Mouse (Mus musculus) embryonic facial prominence, embryonic 13.5 days (tissue): ENCODE measurements around the gene Scaf11. TPM values are rescaled to one million over a fixed set of nuclear protein-coding genes. Genes with fewer than 3 reads are reported as not detected.
"Not testable (repeated sequence)": the region's sequence is repeated elsewhere in the genome, so short reads cannot be mapped to it uniquely, and the experiment has no call there.

Experiments used
- ATAC-seq: fragments of 200-750 bp; cut with Nextera tagmentation; 2 replicates; pipeline ENCODE4 v1.8.0; 2017; ENCODE audit warnings: low read depth; ENCODE audit not compliant: insufficient number of reproducible peaks, insufficient read depth, low FRiP score, low TSS enrichment
- H3K27ac ChIP-seq: fragments of 300-500 bp; sonication (generic); 2 replicates; pipeline ENCODE4 v1.5.1; 2015; ENCODE audit warnings: moderate library complexity, mild to moderate bottlenecking, inconsistent platforms
- H3K27me3 ChIP-seq: fragments of 300-500 bp; sonication (generic); 2 replicates; pipeline ENCODE4 v1.6.1; 2015; ENCODE audit warnings: mild to moderate bottlenecking, inconsistent platforms
- H3K36me3 ChIP-seq: fragments of 300-500 bp; sonication (generic); 2 replicates; pipeline ENCODE4 v1.6.1; 2015; ENCODE audit warnings: mild to moderate bottlenecking, inconsistent platforms
- H3K4me1 ChIP-seq: fragments of 300-500 bp; sonication (generic); 2 replicates; pipeline ENCODE4 v1.6.1; 2015; ENCODE audit warnings: inconsistent platforms
- H3K4me2 ChIP-seq: fragments of 300-500 bp; sonication (generic); 2 replicates; pipeline ENCODE4 v1.6.1; 2015; ENCODE audit warnings: moderate library complexity, mild to moderate bottlenecking, inconsistent platforms
- H3K4me3 ChIP-seq: fragments of 300-500 bp; sonication (generic); 2 replicates; pipeline ENCODE4 v1.5.1; 2015; ENCODE audit warnings: mild to moderate bottlenecking, inconsistent platforms
- H3K9ac ChIP-seq: fragments of 300-500 bp; sonication (generic); 2 replicates; pipeline ENCODE4 v1.6.1; 2015; ENCODE audit warnings: mild to moderate bottlenecking, inconsistent platforms
- H3K9me3 ChIP-seq: fragments of 300-500 bp; sonication (generic); 2 replicates; pipeline ENCODE4 v1.6.1; 2016; ENCODE audit warnings: inconsistent platforms
- WGBS: fragments of 180-500 bp; shearing (Covaris S2); methylation state at CpG from one replicate; pipeline ENCODE4 v1.1.7; 2015; ENCODE audit warnings: mixed read lengths; 5-methylcytosine and 5-hydroxymethylcytosine counted together
- polyA plus RNA-seq: library from polyadenylated mRNA; unstranded; fragments of >200 nt; fragmentation: Nextera tagmentation; extraction: Ambion mirVana; gene quantifications from 2 replicates; pipeline ENCODE4 v1.2.1, GENCODE M21; 2015

Gene Scaf11
- polyA plus RNA-seq, 1 experiment from 2014 or later, result 105 TPM

- H3K9ac ChIP-seq, H3K27me3 ChIP-seq, H3K4me2 ChIP-seq, H3K4me1 ChIP-seq, H3K9me3 ChIP-seq, ATAC-seq, H3K4me3 ChIP-seq, H3K27ac ChIP-seq: not testable (repeated sequence)
- peaks cover 44% of the 10 kb centered on the region for H3K36me3 ChIP-seq
- WGBS, result 84% methylated on average over 6 of the region's 6 CpGs
Measured at GRCm38 (mm10) chr15:96441480-96441879, 19.2 kb downstream of the Scaf11 start.

DNA sequence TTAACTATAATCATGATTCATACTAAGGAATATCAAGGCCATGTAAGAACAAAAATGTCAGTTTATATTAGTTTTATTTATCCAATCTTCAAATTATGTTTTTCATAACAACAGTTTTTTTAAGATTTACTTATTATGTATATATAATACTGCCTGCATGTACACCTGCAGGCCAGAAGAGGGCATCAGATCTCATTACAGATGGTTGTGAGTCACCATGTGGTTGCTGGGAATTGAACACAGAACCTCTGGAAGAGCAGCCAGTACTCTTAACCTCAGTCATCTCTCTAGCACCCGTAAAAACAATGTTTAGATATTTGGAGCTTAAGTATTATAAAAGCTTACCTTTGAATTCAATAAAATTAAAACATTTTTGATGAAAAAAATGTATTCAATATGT, 26.4 kb downstream of the Scaf11 start:
- Histone ChIP-seq H3K4me2 (no peak overlapping the region), H3K9me3 (no peaks in the 10 kb centered on the region), H3K27me3 (no peaks in the 10 kb centered on the region), H3K27ac (no peak overlapping the region), H3K36me3 (peaks cover 64% of the 10 kb centered on the region), H3K4me1 (no peaks in the 10 kb centered on the region), H3K9ac (no peak overlapping the region), H3K4me3 (no peak overlapping the region)
- 85% methylated on average over 1 of the region's 1 CpGs for WGBS
- no peak for ATAC-seq

DNA sequence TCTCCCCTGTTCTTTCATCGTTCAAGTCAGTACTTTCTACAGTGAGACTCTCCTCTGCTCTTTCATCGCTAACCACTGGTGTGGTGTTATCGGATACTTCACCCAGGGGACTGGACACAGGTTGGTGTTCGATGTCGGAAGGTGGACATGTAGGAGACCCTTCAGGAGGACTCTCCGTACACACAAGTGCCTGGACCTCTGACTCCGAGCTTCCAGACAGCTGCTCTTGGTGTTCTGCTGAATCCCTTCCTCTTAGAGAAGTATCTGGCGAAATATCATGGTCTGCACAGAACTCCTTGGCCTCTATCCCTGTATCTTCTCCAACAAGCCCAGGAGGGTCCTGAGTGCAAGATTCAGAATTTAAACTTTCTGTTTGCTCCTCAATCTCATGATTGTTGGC, 40.7 kb downstream of the Scaf11 start:
- Histone ChIP-seq H3K4me1 (no peaks in the 10 kb centered on the region), H3K4me3 (no peak overlapping the region), H3K9me3 (no peaks in the 10 kb centered on the region), H3K9ac (no peak overlapping the region), H3K36me3 (peaks cover 74% of the 10 kb centered on the region), H3K27ac (no peak overlapping the region), H3K4me2 (no peak overlapping the region), H3K27me3 (no peaks in the 10 kb centered on the region)
- no peak for ATAC-seq
- WGBS, result 95% methylated on average over 8 of the region's 8 CpGs

GRCm38 (mm10) chr15:96418161-96418560, 42.5 kb downstream of the Scaf11 start:
- peaks cover 83% of the 10 kb centered on the region for H3K36me3 ChIP-seq
- no peak for ATAC-seq

DNA sequence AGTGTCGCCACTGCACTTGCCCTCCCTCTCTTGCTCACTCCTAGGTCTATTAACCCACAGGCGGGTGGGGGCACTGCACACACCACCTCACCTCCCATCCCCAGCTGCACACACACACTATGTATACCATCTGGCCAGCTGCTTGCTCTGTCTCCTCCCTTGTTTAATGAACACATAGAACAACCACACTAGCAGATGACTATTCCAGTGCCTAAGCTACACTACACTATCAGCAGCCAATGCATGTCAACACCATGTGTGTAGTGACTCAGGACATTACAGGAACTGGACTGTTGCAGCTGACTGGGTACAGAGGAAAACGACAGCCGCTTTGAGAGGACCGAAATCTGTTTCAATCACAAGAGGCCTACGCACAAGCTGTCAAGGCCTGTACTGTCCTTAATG, 51.9 kb downstream of the Scaf11 start:
- no peak overlapping the region for H3K4me3 ChIP-seq
- 90% methylated on average over 6 of the region's 6 CpGs for WGBS
- H3K27me3 ChIP-seq, result no peaks in the 10 kb centered on the region
- H3K4me2 ChIP-seq, result no peak overlapping the region
- no peak overlapping the region for H3K9ac ChIP-seq
- 0 out of 2 replicates have a peak, but pooled peaks cover 3% of the 10 kb centered on the region for H3K4me1 ChIP-seq
- ATAC-seq, result no peak
- H3K9me3 ChIP-seq, result no peaks in the 10 kb centered on the region
- H3K27ac ChIP-seq, result no peak overlapping the region
- peaks cover 67% of the 10 kb centered on the region for H3K36me3 ChIP-seq

More at GRCm38 (mm10) chr15:96418161-96418560, 42.5 kb downstream of the Scaf11 start:
- Histone ChIP-seq H3K9ac (no peak overlapping the region), H3K27me3 (no peaks in the 10 kb centered on the region), H3K4me2 (no peak overlapping the region), H3K4me1 (no peaks in the 10 kb centered on the region), H3K27ac (no peak overlapping the region), H3K4me3 (no peak overlapping the region), H3K9me3 (no peaks in the 10 kb centered on the region)
- WGBS, result 92% methylated on average over 12 of the region's 12 CpGs

- no peaks in the 10 kb centered on the region for H3K27me3 ChIP-seq
- H3K4me2 ChIP-seq, result no peak overlapping the region
- H3K4me3 ChIP-seq, result no peak overlapping the region
- H3K4me1 ChIP-seq, result 0 out of 2 replicates have a peak, but pooled peaks cover 3% of the 10 kb centered on the region
- 57% methylated on average over 2 of the region's 2 CpGs for WGBS
- no peak overlapping the region for H3K9ac ChIP-seq
- no peak for ATAC-seq
- H3K27ac ChIP-seq, result 0 out of 2 replicates have a peak overlapping the region, but pooled peaks have one; percentile 28
- H3K9me3 ChIP-seq, result no peaks in the 10 kb centered on the region
- peaks cover 58% of the 10 kb centered on the region for H3K36me3 ChIP-seq
Measured at GRCm38 (mm10) chr15:96407151-96407550, 53.5 kb downstream of the Scaf11 start.

GRCm38 (mm10) chr15:96406253-96406652, 54.4 kb downstream of the Scaf11 start:
- H3K9ac ChIP-seq, result no peak overlapping the region
- H3K4me2 ChIP-seq, result no peak overlapping the region
- 0 out of 2 replicates have a peak, but pooled peaks cover 3% of the 10 kb centered on the region for H3K4me1 ChIP-seq
- no peak overlapping the region for H3K27ac ChIP-seq
- H3K36me3 ChIP-seq, result peaks cover 59% of the 10 kb centered on the region
- 82% methylated on average over 4 of the region's 4 CpGs for WGBS
- no peaks in the 10 kb centered on the region for H3K9me3 ChIP-seq
- no peaks in the 10 kb centered on the region for H3K27me3 ChIP-seq
- no peak overlapping the region for H3K4me3 ChIP-seq
- no peak for ATAC-seq

DNA sequence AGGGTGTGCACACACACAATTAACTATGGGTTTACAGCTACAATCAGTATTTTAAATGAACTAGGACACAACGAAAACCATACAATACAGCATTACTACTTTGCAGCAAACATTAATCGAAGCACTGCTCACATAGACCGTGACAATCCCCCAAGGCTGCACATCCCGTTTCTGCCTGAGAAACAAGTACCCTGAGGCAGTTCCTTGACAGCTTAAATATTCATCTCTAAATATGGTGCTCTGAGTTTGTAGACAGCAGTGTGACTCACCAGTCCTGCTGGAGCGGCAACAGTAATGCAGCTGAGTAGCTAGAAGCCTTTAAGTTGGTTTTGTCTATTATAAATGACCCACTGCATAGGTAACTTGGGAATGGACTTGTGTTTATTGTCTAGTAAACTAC, 55.1 kb downstream of the Scaf11 start:
- H3K9ac ChIP-seq, result no peak overlapping the region
- H3K4me3 ChIP-seq, result no peak overlapping the region
- H3K9me3 ChIP-seq, result no peaks in the 10 kb centered on the region
- H3K27ac ChIP-seq, result no peak overlapping the region
- ATAC-seq, result no peak
- 0 out of 2 replicates have a peak, but pooled peaks cover 3% of the 10 kb centered on the region for H3K4me1 ChIP-seq
- 69% methylated on average over 5 of the region's 5 CpGs for WGBS
- peaks cover 56% of the 10 kb centered on the region for H3K36me3 ChIP-seq
- H3K27me3 ChIP-seq, result no peaks in the 10 kb centered on the region
- H3K4me2 ChIP-seq, result no peak overlapping the region

- no peak for ATAC-seq
- Histone ChIP-seq H3K4me3 (no peak overlapping the region), H3K27me3 (no peaks in the 10 kb centered on the region), H3K36me3 (peaks cover 67% of the 10 kb centered on the region), H3K9ac (no peak overlapping the region), H3K4me2 (no peak overlapping the region), H3K4me1 (no peaks in the 10 kb centered on the region), H3K9me3 (no peaks in the 10 kb centered on the region), H3K27ac (no peak overlapping the region)
- 90% methylated on average over 10 of the region's 10 CpGs for WGBS
Measured at GRCm38 (mm10) chr15:96398333-96398732, 62.3 kb downstream of the Scaf11 start.

DNA sequence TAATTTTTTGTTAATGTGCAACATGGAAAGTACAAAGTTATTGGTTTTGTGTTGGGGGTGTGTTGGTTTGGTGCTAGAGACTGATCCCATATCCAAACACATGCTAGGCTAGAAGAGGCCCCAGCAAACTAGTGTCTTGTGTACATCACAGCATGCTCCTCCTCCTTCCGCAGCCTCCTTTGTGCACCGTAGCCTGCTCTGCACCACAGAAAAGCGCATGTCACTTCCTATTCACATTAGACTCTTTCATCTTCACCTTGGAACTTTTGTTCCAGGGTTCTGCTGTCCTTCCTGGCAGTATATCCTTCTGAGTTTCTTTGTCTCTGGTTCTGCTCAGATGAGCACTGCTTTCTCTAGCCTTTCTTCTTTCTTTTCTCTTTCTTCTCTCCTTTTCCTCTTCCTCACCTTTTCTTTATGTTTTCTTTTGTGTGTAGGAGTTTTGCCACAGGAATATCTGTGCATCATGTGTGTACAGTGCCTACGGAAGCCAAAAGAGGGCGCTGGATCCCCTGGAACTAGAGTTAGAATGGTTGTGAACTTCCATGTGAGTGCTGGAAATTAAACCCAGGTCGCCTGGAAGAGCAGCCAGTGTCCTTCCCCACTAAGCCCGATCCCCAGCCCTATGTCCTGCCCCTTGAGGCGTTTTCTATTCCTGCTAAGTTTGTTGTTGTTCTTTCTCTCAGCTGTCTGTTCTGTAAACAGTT, 63.9 kb downstream of the Scaf11 start:
- Histone ChIP-seq H3K9ac (no peak overlapping the region), H3K4me2 (no peak overlapping the region), H3K4me1 (no peaks in the 10 kb centered on the region), H3K27ac (no peak overlapping the region), H3K27me3 (no peaks in the 10 kb centered on the region), H3K36me3 (peaks cover 66% of the 10 kb centered on the region), H3K4me3 (no peak overlapping the region), H3K9me3 (no peaks in the 10 kb centered on the region)
- WGBS, result 82% methylated on average over 8 of the region's 8 CpGs
- ATAC-seq, result no peak

DNA sequence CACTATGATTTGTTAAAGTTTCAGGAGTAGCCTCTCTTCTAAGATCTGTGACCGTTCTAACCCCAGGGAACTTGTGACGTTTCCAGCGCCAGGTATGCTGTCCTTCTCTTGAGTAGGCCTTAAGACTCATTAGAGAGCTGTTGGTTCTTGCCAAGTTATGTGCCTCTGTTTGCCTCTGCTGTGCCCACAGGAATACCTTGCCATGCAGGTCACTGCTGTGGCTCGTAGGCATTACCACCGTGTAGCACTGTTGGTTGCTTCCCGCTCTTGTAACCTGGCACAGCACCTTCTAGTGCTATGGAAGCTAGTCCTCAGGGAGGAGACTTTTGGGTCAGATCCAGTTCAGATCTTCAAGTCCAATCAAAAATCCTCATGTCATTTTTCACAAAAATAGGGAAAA, 65.6 kb downstream of the Scaf11 start:
- H3K4me2 ChIP-seq, result no peak overlapping the region
- H3K4me1 ChIP-seq, result no peaks in the 10 kb centered on the region
- no peaks in the 10 kb centered on the region for H3K27me3 ChIP-seq
- no peaks in the 10 kb centered on the region for H3K9me3 ChIP-seq
- WGBS, result 95% methylated on average over 6 of the region's 6 CpGs
- no peak overlapping the region for H3K27ac ChIP-seq
- H3K4me3 ChIP-seq, result no peak overlapping the region
- H3K9ac ChIP-seq, result no peak overlapping the region
- H3K36me3 ChIP-seq, result peaks cover 74% of the 10 kb centered on the region
- ATAC-seq, result no peak

DNA sequence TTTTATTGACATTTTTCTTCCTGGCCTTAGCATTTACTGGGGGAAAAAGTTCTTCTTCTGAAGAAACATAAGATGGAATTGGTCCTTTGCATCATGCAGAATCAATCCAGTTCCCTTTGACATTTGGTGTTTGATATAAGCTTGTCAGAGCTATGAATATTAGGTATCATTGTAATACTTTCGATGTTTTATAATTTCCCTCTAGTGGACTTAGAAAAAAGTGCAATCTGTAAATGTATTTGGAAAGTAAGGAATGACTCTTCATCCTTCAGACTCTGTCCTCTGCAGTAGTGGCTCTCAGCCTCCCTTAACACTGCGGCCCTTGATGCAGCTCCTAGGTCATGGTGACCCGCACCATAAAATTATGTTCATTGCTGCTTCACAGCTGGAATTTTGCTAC, 67.8 kb downstream of the Scaf11 start:
- Histone ChIP-seq H3K27me3 (no peaks in the 10 kb centered on the region), H3K9me3 (no peaks in the 10 kb centered on the region), H3K36me3 (peaks cover 69% of the 10 kb centered on the region), H3K4me2 (no peak overlapping the region), H3K27ac (no peak overlapping the region), H3K4me1 (no peaks in the 10 kb centered on the region), H3K9ac (no peak overlapping the region), H3K4me3 (no peak overlapping the region)
- WGBS, result 90% methylated on average over 3 of the region's 3 CpGs
- ATAC-seq, result no peak
